Mouse (Mus musculus) C2C12 (cell line): ENCODE data around the gene Lman1l. TPM values are rescaled to one million over a fixed set of nuclear protein-coding genes. Genes with fewer than 3 reads are reported as not detected.

Experiments
- H3K27me3 ChIP-seq: one replicate; pipeline ENCODE4 v1.6.1; 2011; ENCODE audit not compliant: control insufficient read depth, insufficient read depth, insufficient read length
- H3K36me3 ChIP-seq: one replicate; pipeline ENCODE4 v1.6.1; 2011; ENCODE audit not compliant: control insufficient read depth, insufficient read depth
- H3K4me3 ChIP-seq: one replicate; pipeline ENCODE4 v1.5.1; 2011; ENCODE audit warnings: mild to moderate bottlenecking, control low read depth; ENCODE audit not compliant: poor library complexity, insufficient read depth, severe bottlenecking
- H3K79me2 ChIP-seq: one replicate; pipeline ENCODE4 v1.6.1; 2011; ENCODE audit not compliant: control insufficient read depth, insufficient read depth
- H3K79me3 ChIP-seq: one replicate; pipeline ENCODE4 v1.6.1; 2011; ENCODE audit warnings: low read depth, control low read depth
- H3ac ChIP-seq: one replicate; pipeline ENCODE3; 2011; ENCODE audit warnings: low read depth; ENCODE audit not compliant: control insufficient read depth, insufficient read length
- CEBPB ChIP-seq: IDR thresholded peaks from one replicate; pipeline ENCODE4 v1.6.1; 2011; ENCODE audit warnings: low read depth, mild to moderate bottlenecking, control low read depth, moderate library complexity
- CTCF ChIP-seq: IDR thresholded peaks from one replicate; pipeline ENCODE4 v1.5.1; 2011; ENCODE audit not compliant: control insufficient read depth, insufficient read depth, insufficient read length
- FOSL1 ChIP-seq: IDR thresholded peaks from one replicate; pipeline ENCODE4 v1.8.0; 2011; ENCODE audit warnings: mild to moderate bottlenecking, low read length; ENCODE audit not compliant: poor library complexity, insufficient read depth, severe bottlenecking
- MAX ChIP-seq: IDR thresholded peaks from one replicate; pipeline ENCODE4 v1.6.1; 2011; ENCODE audit warnings: mild to moderate bottlenecking, control low read depth
- MYOD1 ChIP-seq: IDR thresholded peaks from one replicate; pipeline ENCODE4 v1.6.1; 2011; ENCODE audit warnings: low read depth; ENCODE audit not compliant: control insufficient read depth, insufficient read length
- MYOG ChIP-seq: IDR thresholded peaks from one replicate; pipeline ENCODE4 v1.6.1; 2011; ENCODE audit not compliant: control insufficient read depth, insufficient read length; ENCODE audit errors: extremely low read depth
- USF1 ChIP-seq: IDR thresholded peaks from one replicate; pipeline ENCODE4 v1.6.1; 2011; ENCODE audit warnings: low read depth, mild to moderate bottlenecking, control low read depth, moderate library complexity
- long read RNA-seq, 2 experiments: library from polyadenylated mRNA; unstranded; transcript quantifications; one replicate each; pipeline ENCODE4 v2.0.0; 2019 to 2020
- polyA plus RNA-seq: library from polyadenylated mRNA; unstranded; fragments of >200 nt; fragmentation: generic; extraction: Trizol; gene quantifications from one replicate; pipeline ENCODE4 v1.2.1, GENCODE M21; 2012; ENCODE audit warnings: missing spikeins

The Lman1l gene
- 0.68 TPM for polyA plus RNA-seq
- long read RNA-seq, experiment 1, partial matches to known transcripts, result 1 of 4 reads
- long read RNA-seq, experiment 1, other reads (novel, unspliced or antisense), result 3 of 4 reads
- long read RNA-seq, experiment 2, partial matches to known transcripts, result 0 of 3 reads
- long read RNA-seq, experiment 2, other reads (novel, unspliced or antisense), result 3 of 3 reads

- no peak within 1 kb of the TSS for H3ac ChIP-seq
- peaks cover 23% of the 10 kb centered on the region for H3K36me3 ChIP-seq
- peaks cover 2% of the 10 kb centered on the region for H3K79me3 ChIP-seq
- no peaks in the 10 kb centered on the region for H3K27me3 ChIP-seq
- H3K79me2 ChIP-seq, result no peaks in the 10 kb centered on the region
- TF ChIP-seq CEBPB, result no peak
- no peak for TF ChIP-seq MYOG
- no peak for TF ChIP-seq MYOD1
- no peak for TF ChIP-seq MAX
- TF ChIP-seq USF1, result no peak
- TF ChIP-seq FOSL1, result no peak
- no peak for TF ChIP-seq CTCF
- no peak within 1 kb of the TSS for H3K4me3 ChIP-seq
These were observed at the start of gene Lman1l for GRCm38 (mm10) chr9:57620674-57621073. Lman1l (minus strand) TSS chr9:57620774.

GRCm38 (mm10) chr9:57669566-57669965 lies 49.0 kb upstream of the Lman1l start:
- H3ac ChIP-seq, result no peak overlapping the region
- no peak overlapping the region for H3K4me3 ChIP-seq
- TF ChIP-seq FOSL1 (no peak), CTCF (no peak), CEBPB (no peak), MAX (no peak), MYOD1 (no peak), MYOG (no peak), USF1 (no peak)
- no peaks in the 10 kb centered on the region for H3K79me2 ChIP-seq
- H3K79me3 ChIP-seq, result no peaks in the 10 kb centered on the region
- H3K27me3 ChIP-seq, result peaks cover 8% of the 10 kb centered on the region
- H3K36me3 ChIP-seq, result no peaks in the 10 kb centered on the region

GRCm38 (mm10) chr9:57668277-57668676 lies 47.7 kb upstream of the Lman1l start:
- H3ac ChIP-seq, result no peak overlapping the region
- no peaks in the 10 kb centered on the region for H3K36me3 ChIP-seq
- TF ChIP-seq MAX (no peak), CTCF (no peak), MYOD1 (no peak), USF1 (no peak), FOSL1 (no peak), CEBPB (no peak), MYOG (no peak)
- no peaks in the 10 kb centered on the region for H3K79me2 ChIP-seq
- H3K4me3 ChIP-seq, result no peak overlapping the region
- H3K79me3 ChIP-seq, result no peaks in the 10 kb centered on the region
- H3K27me3 ChIP-seq, result peaks cover 8% of the 10 kb centered on the region

- no peaks in the 10 kb centered on the region for H3K36me3 ChIP-seq
- H3K27me3 ChIP-seq, result peaks cover 8% of the 10 kb centered on the region
- no peaks in the 10 kb centered on the region for H3K79me3 ChIP-seq
- no peak for TF ChIP-seq CTCF
- TF ChIP-seq USF1, result no peak
- TF ChIP-seq MYOG, result no peak
- TF ChIP-seq FOSL1, result no peak
- TF ChIP-seq MYOD1, result no peak
- no peak for TF ChIP-seq MAX
- no peak for TF ChIP-seq CEBPB
- no peak overlapping the region for H3K4me3 ChIP-seq
- no peaks in the 10 kb centered on the region for H3K79me2 ChIP-seq
- H3ac ChIP-seq, result no peak overlapping the region
These were observed 47.2 kb upstream of the Lman1l start for GRCm38 (mm10) chr9:57667817-57668216.

- Histone ChIP-seq H3K4me3 (no peak overlapping the region), H3K79me2 (no peaks in the 10 kb centered on the region), H3K79me3 (no peaks in the 10 kb centered on the region), H3ac (no peak overlapping the region), H3K36me3 (no peaks in the 10 kb centered on the region), H3K27me3 (peaks cover 8% of the 10 kb centered on the region)
- TF ChIP-seq CTCF (no peak), USF1 (no peak), MYOG (no peak), MAX (no peak), CEBPB (no peak), FOSL1 (no peak), MYOD1 (no peak)
These were observed 46.6 kb upstream of the Lman1l start for GRCm38 (mm10) chr9:57667136-57667535.

GRCm38 (mm10) chr9:57666536-57666935 lies 46.0 kb upstream of the Lman1l start:
- H3K36me3 ChIP-seq, result no peaks in the 10 kb centered on the region
- peaks cover 8% of the 10 kb centered on the region for H3K27me3 ChIP-seq
- no peak overlapping the region for H3ac ChIP-seq
- H3K79me2 ChIP-seq, result no peaks in the 10 kb centered on the region
- no peak for TF ChIP-seq CEBPB
- TF ChIP-seq MYOG, result no peak
- TF ChIP-seq MYOD1, result no peak
- no peak for TF ChIP-seq USF1
- TF ChIP-seq FOSL1, result no peak
- no peak for TF ChIP-seq MAX
- no peak for TF ChIP-seq CTCF
- no peaks in the 10 kb centered on the region for H3K79me3 ChIP-seq
- H3K4me3 ChIP-seq, result no peak overlapping the region
